Mouse (Mus musculus): ENCODE results near the gene Rnf180. TPM values are rescaled to one million over a fixed set of nuclear protein-coding genes. Genes with fewer than 3 reads are reported as not detected.

Rnf180 gene
- polyA plus RNA-seq (2012; ENCODE audit: low replicate concordance) = 0.46 and 0.81 TPM in 2 replicates

DNA sequence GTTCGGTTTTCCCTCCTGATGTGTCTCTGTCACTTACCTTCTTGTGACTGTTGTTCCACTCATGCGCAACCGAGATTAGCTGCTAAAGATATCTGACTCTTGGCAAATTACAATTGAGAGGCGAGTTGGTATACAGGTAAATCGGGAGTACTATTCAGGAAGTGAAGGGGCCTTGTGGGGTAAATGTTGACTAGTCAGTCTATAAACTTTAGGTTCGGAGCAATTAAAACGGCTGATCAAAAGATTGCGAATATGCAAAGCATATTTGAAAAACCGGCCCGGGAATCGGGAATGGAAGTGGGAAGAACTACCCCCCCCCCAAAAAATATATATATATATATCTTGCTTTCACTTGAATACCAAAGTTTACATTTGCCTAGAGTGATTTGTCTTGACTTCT is at the start of gene Rnf180:
Gene Rnf180 (minus strand): TSS at position 101 of the 400 bp plus-strand sequence.

GRCm38 (mm10) chr13:105081862-105082261 is 212.8 kb downstream of the Rnf180 start, which contains the start of gene 4933425L06Rik:
Gene 4933425L06Rik (plus strand): TSS chr13:105082122.

Other genes with a start within 250 kb of the Rnf180 start
- 0.18 and 0.42 TPM in 2 replicates for gene Rgs7bp, start 239.9 kb downstream of the Rnf180 start, polyA plus RNA-seq (2012; ENCODE audit: low replicate concordance)
- not detected in 2 replicates for gene 4933425L06Rik, start 212.7 kb downstream of the Rnf180 start, polyA plus RNA-seq (2012; ENCODE audit: low replicate concordance)
- gene Htr1a, start 148.8 kb upstream of the Rnf180 start, polyA plus RNA-seq (2012; ENCODE audit: low replicate concordance) = not detected in 2 replicates